Mouse (Mus musculus) gastrocnemius, postnatal 4 days (tissue): ENCODE results near the gene Cops4. TPM values are rescaled to one million over a fixed set of nuclear protein-coding genes. Genes with fewer than 3 reads are reported as not detected.

ENCODE experiments used
- DNase-seq, 2 experiments: peaks; one replicate each; pipeline ENCODE4 v3.0.0; 2021 to 2022; ENCODE audit warnings: low spot score in 2 of 2, mixed read lengths in 2 of 2
- microRNA-seq: library from miRNA; unstranded; fragments of <30 nt; microRNA quantifications from one replicate; pipeline ENCODE4 v1.2.0, GENCODE M21; 2021
- total RNA-seq, 2 experiments: library from RNA; stranded (reverse); gene quantifications; 2 replicates each; pipeline ENCODE4 v1.2.3; 2021

The Cops4 gene
- total RNA-seq, 2 experiments from 2014 or later: 112 to 114 TPM

- DNase-seq: no peak
Observed at GRCm38 (mm10) chr5:100574771-100575170, 56.7 kb downstream of the Cops4 start.

- no peak for DNase-seq
Observed at GRCm38 (mm10) chr5:100578863-100579411, 60.8 kb downstream of the Cops4 start.

- no peak for DNase-seq
Observed at GRCm38 (mm10) chr5:100581622-100582434, 63.7 kb downstream of the Cops4 start.

- DNase-seq: no peak
Observed at GRCm38 (mm10) chr5:100582435-100582826, 64.3 kb downstream of the Cops4 start.

GRCm38 (mm10) chr5:100583066-100583465 is 65.0 kb downstream of the Cops4 start:
- no peak for DNase-seq

- no peak for DNase-seq
Observed at GRCm38 (mm10) chr5:100585206-100585644, 67.1 kb downstream of the Cops4 start.

- no peak for DNase-seq
Observed at GRCm38 (mm10) chr5:100585657-100586056, 67.5 kb downstream of the Cops4 start.

GRCm38 (mm10) chr5:100587136-100587535 is 69.0 kb downstream of the Cops4 start:
- no peak for DNase-seq

- DNase-seq: no peak
Observed at GRCm38 (mm10) chr5:100587626-100588025, 69.5 kb downstream of the Cops4 start.

- DNase-seq: no peak
Observed at GRCm38 (mm10) chr5:100590505-100590904, 72.4 kb downstream of the Cops4 start.

- no peak for DNase-seq
Observed at GRCm38 (mm10) chr5:100594803-100595467, 76.8 kb downstream of the Cops4 start.

- no peak for DNase-seq
Observed at GRCm38 (mm10) chr5:100595999-100596398, 77.9 kb downstream of the Cops4 start.

Small RNAs within 50 kb of the gene (microRNA-seq; reads per million reads assigned to microRNA genes)
- gene Gm23222: not detected

Other genes starting within 250 kb of the Cops4 start
- gene Sec31a, start 102.1 kb upstream of the Cops4 start, total RNA-seq: 100 to 1,000 TPM; 154 to 169 TPM
- gene Lin54, start 17.7 kb upstream of the Cops4 start, total RNA-seq: 10 to 100 TPM; 12.0 to 14.6 TPM
- gene Plac8, start 53.9 kb downstream of the Cops4 start, total RNA-seq: 1 to 10 TPM; 2.3 to 7.1 TPM
- gene Coq2, start 156.8 kb downstream of the Cops4 start, total RNA-seq: 10 to 100 TPM; 38.3 to 39.9 TPM
- 1 to 10 TPM; 2.2 to 2.4 TPM for gene Hpse, start 201.4 kb downstream of the Cops4 start, total RNA-seq